Mouse (Mus musculus) intestine, embryonic 15.5 days (tissue): ENCODE measurements at regions not wholly inside any gene's neighbourhood (a gene's known extent, or its start where the extent isn't known, plus 50 kb on each side); places are given as distances from the start of the nearest gene placed in this dataset.
A peak's percentile ranks its signal among the peaks of the same experiment; 100 is the strongest.

Experiments used
- ATAC-seq: fragments of 200-750 bp; cut with Nextera tagmentation; 2 replicates; pipeline ENCODE4 v1.8.0; 2017; ENCODE audit warnings: moderate TSS enrichment, moderate library complexity
- H3K27ac ChIP-seq: fragments of 300-500 bp; sonication (generic); 2 replicates; pipeline ENCODE4 v1.5.1; 2015; ENCODE audit warnings: mild to moderate bottlenecking, inconsistent platforms
- H3K27me3 ChIP-seq: fragments of 300-500 bp; sonication (generic); replicated peaks from 2 replicates; pipeline ENCODE4 v1.6.1; 2015; ENCODE audit warnings: inconsistent platforms
- H3K36me3 ChIP-seq: fragments of 300-500 bp; sonication (generic); 2 replicates; pipeline ENCODE4 v1.6.1; 2015; ENCODE audit warnings: inconsistent platforms
- H3K4me1 ChIP-seq: fragments of 300-500 bp; sonication (generic); replicated peaks from 2 replicates; pipeline ENCODE4 v1.6.1; 2015; ENCODE audit warnings: inconsistent platforms
- H3K4me2 ChIP-seq: fragments of 300-500 bp; sonication (generic); replicated peaks from 2 replicates; pipeline ENCODE4 v1.6.1; 2015; ENCODE audit warnings: mild to moderate bottlenecking, inconsistent platforms
- H3K4me3 ChIP-seq: fragments of 300-500 bp; sonication (generic); replicated peaks from 2 replicates; pipeline ENCODE4 v1.5.1; 2015; ENCODE audit warnings: inconsistent platforms
- H3K9ac ChIP-seq: fragments of 300-500 bp; sonication (generic); 2 replicates; pipeline ENCODE4 v1.6.1; 2015; ENCODE audit warnings: inconsistent platforms
- H3K9me3 ChIP-seq: fragments of 300-500 bp; sonication (generic); 2 replicates; pipeline ENCODE4 v1.6.1; 2016; ENCODE audit warnings: inconsistent platforms
- whole genome bisulfite sequencing: fragments of 180-500 bp; shearing (Covaris S2); methylation state at CpG from one replicate; pipeline ENCODE4 v1.1.7; 2015; 5-methylcytosine and 5-hydroxymethylcytosine counted together

- no peaks in the 10 kb centered on the region for H3K9me3 ChIP-seq
- no peak overlapping the region for H3K9ac ChIP-seq
- no peaks in the 10 kb centered on the region for H3K27me3 ChIP-seq
- 80% methylated on average over 8 of the region's 8 CpGs for WGBS
- no peak overlapping the region for H3K4me3 ChIP-seq
- H3K4me2 ChIP-seq, result no peak overlapping the region
- no peaks in the 10 kb centered on the region for H3K36me3 ChIP-seq
- H3K27ac ChIP-seq, result no peak overlapping the region
- no peak for ATAC-seq
- H3K4me1 ChIP-seq, result no peaks in the 10 kb centered on the region
These were observed 53.0 kb upstream of the Tcf7l2 start for GRCm38 (mm10) chr19:55688585-55688984.

DNA sequence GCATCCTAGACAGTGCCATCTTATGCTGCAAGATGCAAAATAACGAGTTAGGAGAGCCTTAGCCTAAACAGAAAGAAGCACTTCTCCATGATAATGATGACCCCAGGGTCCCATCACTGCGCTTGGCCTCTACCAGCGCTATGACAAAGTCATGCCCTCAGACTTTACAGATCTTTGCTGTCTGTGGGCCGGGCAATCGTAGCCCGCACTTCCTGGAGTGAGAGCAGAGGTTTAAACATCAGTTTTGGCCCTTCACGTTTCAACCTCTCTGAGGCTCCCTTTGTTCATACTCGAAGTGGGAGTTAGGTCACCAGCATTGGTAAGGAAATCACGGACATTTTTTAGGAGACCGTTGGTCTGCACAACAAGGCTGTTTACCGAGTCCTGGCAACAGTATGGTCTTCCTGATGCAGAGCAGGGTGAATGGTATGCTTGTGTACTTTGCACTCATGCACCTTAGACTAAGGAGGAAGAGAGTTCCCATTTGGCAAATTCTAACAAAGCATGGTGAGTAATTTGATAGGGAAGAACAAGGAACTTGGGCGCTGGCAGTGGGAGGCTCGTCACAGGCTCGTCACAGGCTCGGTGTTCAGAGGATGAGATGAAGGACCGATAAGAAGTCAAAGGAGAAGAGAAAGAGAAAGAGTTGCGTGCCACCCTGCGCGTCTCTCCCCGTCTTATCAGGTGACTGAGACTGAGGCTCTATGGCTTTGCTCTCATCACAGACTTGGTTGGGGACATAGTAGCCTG is 52.2 kb upstream of the Tcf7l2 start:
- Histone ChIP-seq H3K9ac (no peak overlapping the region), H3K4me2 (no peak overlapping the region), H3K27ac (no peak overlapping the region), H3K36me3 (no peaks in the 10 kb centered on the region), H3K27me3 (no peaks in the 10 kb centered on the region), H3K4me1 (no peaks in the 10 kb centered on the region), H3K9me3 (no peaks in the 10 kb centered on the region), H3K4me3 (no peak overlapping the region)
- WGBS, result 85% methylated on average over 20 of the region's 20 CpGs
- peak; percentile 88 for ATAC-seq
